Mouse (Mus musculus): ENCODE data around the gene Tle2.

The Tle2 gene

DNA sequence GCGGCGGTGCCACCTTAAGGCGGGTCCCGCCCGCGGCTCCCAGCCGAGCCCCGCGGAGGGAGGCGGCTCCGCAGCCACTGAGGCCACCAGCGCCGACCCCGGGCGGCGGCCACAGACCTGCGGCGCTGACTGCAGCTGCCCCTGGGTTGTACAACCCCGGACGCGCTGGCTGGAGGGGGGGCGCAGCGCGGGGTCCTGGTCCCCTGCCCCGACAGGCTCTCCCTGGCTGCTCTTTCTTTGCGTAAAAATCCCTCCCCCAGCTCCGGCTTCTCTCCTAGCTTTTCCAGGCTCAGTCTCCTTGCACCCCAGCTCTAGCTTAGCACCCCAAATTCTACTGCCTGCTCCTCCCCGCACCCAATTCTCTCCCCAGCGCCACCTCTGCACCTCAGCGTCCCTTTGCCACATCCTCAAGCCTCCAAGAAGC, 859 bp downstream of the Tle2 start:
- in situ Hi-C loops (cut with MboI, MseI): no loop called here

DNA sequence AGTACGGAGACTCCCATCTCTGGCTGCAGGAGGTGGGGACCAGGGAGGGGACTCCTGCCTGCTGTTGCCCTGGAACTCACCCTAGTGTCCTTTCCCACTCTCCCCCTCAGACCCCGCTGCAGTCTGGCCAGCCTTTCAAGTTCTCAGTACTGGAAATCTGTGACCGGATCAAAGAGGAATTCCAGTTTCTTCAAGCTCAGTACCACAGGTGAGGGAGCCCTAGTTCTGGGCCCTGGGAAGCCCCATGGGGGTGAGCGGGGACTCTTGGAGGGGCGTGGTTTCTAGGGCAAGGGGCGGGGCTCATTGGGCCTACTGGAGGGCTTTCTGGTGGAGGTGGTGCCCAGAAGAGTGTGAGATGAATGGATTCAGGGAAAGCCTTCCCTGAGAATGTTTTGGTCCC, 1.3 kb downstream of the Tle2 start:
- in situ Hi-C loops (cut with MboI, MseI): no loop called here

DNA sequence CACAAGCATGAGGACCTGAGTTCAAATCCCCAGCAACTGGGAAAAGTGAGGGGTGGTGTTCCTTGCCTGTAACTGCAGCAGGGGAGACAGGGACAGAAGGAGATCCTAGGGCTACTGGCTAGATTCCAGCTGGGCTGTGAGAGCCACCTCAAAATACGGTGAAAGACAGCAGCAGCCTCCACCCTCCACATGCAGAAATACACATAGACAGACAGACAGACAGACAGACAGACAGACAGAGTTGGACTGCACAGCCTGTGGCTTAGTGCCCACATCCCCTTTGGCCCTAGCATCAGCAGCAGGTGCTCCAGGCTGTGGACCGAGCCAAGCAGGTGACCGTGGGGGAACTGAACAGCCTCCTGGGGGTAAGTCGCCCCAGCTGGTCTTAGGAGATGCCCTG, 5.6 kb downstream of the Tle2 start:
- in situ Hi-C loops (cut with MboI, MseI): no loop called here

GRCm38 (mm10) chr10:81580441-81581070, 6.2 kb downstream of the Tle2 start:
- in situ Hi-C loops (cut with MboI, MseI): no loop called here

- in situ Hi-C loops (cut with MboI, MseI): no loop called here
These were observed 9.0 kb downstream of the Tle2 start for GRCm38 (mm10) chr10:81583347-81583746.

DNA sequence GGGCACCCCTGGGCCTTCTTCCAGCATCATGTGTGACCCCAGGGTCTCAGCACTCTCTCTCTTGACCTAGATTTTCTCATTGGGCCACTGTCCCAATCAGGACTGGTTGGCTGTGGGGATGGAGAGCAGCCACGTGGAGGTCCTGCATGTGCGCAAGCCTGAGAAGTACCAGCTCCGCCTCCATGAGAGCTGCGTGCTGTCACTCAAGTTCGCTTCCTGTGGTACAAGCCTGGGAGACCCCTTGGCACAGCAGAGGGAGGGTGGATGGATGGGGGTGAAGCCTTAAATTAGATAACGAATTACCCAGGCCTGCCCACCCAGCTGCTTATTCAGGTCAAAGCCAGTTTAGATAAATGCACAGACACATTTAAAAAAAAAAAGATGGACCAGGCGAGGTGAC, 14.4 kb downstream of the Tle2 start:
- in situ Hi-C loops (cut with MboI, MseI): no loop called here

DNA sequence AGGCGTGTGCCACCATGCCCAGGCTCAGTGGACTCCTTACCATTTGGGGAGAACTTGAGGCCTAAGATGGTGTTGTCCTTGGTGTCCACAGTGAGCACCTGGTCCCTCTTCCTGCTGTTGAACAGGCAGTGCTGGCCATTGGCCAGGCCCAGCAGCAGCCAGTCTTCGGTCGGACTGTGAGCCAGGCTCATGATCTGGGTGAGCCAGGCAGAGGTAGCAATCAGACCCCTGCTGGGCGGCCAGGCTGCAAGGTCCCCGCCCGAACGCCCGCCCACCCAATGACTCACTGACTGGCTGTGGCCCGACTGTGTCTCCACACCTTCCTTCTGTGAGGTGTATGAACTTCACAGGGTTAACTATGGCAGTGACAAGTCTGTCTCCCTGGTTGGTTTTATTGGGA, 17.5 kb downstream of the Tle2 start:
- in situ Hi-C loops (cut with MboI, MseI): no loop called here

DNA sequence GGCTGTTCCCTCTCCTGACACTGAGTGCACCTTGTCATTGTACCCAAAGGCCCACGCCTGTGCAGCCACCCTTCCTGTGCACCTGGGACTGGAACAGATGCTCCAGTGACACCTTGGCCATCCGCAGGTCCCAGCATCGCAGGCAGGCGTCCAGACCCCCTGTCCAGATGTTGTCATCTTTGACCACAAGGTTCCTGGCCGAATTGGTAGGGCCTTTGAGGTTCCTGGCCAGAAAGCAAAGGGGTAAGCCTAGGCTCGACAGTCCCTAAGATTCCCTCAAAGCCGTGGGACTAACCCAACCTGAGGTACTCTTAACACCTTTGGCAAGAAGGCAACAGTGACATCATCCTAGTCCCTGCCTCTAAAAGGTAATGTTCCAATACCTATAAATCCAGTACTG, 18.3 kb downstream of the Tle2 start:
- in situ Hi-C loops (cut with MboI, MseI): no loop called here

DNA sequence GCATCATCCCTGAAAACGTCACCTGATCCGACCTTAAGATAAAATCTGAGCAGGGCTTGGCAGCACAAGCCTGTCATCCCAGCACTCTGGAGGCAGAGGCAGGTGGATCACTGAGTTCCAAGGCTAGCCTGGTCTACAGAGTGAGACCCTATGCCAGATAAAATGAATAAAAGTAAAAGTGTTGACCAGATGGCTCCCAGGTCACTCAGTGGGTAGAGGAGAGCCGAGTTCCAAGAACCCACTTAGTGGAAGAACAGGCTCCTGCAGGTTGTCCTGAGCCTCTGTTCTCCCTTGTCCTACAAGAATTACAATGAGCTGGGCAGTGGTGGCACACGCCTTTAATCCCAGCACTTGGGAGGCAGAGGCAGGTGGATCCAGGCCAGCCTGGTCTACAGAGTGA, 18.9 kb downstream of the Tle2 start:
- in situ Hi-C loops (cut with MboI, MseI): no loop called here

DNA sequence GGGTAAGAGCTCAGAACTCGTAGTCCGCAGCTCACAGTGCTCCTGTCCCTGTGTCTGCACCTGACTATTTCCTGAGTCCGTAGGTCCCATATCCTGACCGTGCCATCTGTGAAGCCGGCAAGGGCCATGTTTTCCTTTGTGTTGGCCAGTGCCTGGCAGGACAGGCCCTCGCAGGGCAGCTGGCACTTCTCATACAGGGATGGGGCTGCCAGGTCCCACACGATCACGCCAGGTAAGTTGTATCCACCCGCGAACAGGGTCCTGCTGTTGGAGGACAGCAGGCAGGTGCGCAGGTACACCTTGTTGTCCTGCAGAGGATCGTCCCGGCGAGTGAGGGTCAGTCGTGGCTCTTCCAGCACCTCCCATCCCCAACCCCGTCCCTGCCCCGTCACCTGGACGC, 19.6 kb downstream of the Tle2 start:
- in situ Hi-C loops (cut with MboI, MseI): no loop called here

GRCm38 (mm10) chr10:81595599-81595998, 21.2 kb downstream of the Tle2 start:
- in situ Hi-C loops (cut with MboI, MseI): no loop called here

- in situ Hi-C loops (cut with MboI, MseI): no loop called here
These were observed 22.2 kb downstream of the Tle2 start for GRCm38 (mm10) chr10:81596611-81597010.

DNA sequence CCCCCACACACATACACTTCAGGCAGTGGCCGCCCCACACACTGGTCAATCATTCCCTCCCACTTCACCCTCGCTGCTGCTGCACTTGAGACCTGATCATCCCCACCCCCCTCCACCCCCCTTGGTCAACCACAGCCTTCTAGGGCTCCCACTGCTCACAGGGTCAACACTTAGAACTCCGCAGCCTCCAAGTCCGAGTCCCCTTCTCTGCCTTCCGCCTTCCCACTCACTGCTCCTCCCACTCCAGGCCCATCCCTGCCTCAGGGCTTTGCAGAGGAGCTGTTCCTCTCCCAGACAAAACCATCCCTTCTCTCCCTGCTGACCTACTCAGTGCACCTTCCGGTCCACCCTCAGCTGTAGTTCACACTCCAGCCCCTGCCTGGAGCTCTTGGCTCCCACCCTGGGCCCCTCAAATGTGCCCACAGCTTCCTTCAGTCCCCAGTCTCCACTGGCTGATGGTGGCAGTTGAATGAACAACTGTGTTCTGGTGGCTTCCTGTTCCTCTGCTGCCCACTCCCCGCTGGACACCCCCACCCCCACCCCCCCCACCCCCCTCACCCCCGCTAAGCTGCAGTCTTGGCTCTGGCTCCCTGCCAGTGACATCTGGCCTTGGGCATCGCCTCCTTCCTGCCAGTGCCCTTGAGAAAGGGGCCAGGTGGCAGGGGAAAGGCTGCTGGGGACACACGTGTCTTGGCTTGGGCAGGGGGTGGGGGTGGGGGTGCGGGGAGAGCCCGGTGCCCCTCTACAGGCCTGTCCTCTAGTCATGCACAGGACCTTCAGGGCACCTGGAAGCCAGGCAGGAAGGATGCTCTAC, 23.0 kb downstream of the Tle2 start:
- in situ Hi-C loops (cut with MboI, MseI): no loop called here

DNA sequence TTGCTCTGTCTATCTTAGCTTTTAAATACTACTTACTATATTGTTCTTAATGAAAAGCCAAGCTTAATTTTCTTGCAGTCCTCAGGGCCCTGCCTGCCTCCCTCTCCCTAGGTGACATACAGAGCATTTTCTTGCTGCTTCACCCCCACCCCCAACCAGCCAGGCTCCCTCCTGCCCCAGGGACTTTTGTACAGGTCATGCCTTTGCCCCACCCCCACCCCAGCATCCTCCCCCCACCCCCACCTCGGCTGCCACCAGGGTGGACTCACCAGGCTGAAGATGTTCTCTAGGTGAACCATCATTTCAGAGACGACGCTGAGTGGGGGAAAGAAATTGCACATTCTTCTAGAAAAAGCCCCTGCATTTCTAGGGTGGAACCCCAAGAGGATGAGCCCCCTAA, 24.0 kb downstream of the Tle2 start:
- in situ Hi-C loops (cut with MboI, MseI): no loop called here

DNA sequence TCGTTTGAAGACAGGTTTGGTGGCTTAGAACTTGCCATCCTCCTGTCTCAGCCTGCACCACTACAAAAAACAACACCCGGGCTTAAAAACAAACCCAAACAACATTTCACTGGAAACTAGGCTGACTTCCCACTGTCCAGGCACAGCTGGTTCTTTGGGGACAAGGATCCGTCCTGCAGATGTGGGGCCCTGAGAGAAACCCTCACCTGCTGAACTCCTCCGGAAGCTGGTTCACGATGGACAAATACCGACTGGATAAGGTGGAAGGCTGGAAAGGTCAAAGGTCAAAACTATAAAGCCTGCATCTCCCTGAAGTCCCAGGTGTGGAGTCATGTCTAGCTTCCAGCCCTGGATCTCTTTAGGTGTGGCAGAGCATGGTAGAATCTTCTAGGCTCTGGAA, 24.5 kb downstream of the Tle2 start:
- in situ Hi-C loops (cut with MboI, MseI): no loop called here

- in situ Hi-C loops (cut with MboI, MseI): no loop called here
These were observed 25.3 kb downstream of the Tle2 start for GRCm38 (mm10) chr10:81599630-81600029.

GRCm38 (mm10) chr10:81600096-81600495, 25.7 kb downstream of the Tle2 start:
- in situ Hi-C loops (cut with MboI, MseI): no loop called here

GRCm38 (mm10) chr10:81600738-81601203, 26.4 kb downstream of the Tle2 start, which contains the start of gene Tle6:
TSS of gene Tle6 (minus strand) at chr10:81601073.
- in situ Hi-C loops (cut with MboI, MseI): no loop called here

GRCm38 (mm10) chr10:81601396-81601905, 27.1 kb downstream of the Tle2 start:
- in situ Hi-C loops (cut with MboI, MseI): no loop called here

- in situ Hi-C loops (cut with MboI, MseI): no loop called here
These were observed 28.4 kb downstream of the Tle2 start for GRCm38 (mm10) chr10:81602741-81603151.

GRCm38 (mm10) chr10:81604019-81604967, 29.9 kb downstream of the Tle2 start:
- in situ Hi-C loops (cut with MboI, MseI): no loop called here

Measured in regulatory T cell (primary cell).